Mouse (Mus musculus): ENCODE data around the gene Bola1. TPM values are rescaled to one million over a fixed set of nuclear protein-coding genes. Genes with fewer than 3 reads are reported as not detected.
"Not testable (repeated sequence)": the region's sequence is repeated elsewhere in the genome, so short reads cannot be mapped to it uniquely, and the experiment has no call there.

Bola1 gene
- polyA plus RNA-seq, 1 experiment from 2014 or later = 71.6 TPM

DNA sequence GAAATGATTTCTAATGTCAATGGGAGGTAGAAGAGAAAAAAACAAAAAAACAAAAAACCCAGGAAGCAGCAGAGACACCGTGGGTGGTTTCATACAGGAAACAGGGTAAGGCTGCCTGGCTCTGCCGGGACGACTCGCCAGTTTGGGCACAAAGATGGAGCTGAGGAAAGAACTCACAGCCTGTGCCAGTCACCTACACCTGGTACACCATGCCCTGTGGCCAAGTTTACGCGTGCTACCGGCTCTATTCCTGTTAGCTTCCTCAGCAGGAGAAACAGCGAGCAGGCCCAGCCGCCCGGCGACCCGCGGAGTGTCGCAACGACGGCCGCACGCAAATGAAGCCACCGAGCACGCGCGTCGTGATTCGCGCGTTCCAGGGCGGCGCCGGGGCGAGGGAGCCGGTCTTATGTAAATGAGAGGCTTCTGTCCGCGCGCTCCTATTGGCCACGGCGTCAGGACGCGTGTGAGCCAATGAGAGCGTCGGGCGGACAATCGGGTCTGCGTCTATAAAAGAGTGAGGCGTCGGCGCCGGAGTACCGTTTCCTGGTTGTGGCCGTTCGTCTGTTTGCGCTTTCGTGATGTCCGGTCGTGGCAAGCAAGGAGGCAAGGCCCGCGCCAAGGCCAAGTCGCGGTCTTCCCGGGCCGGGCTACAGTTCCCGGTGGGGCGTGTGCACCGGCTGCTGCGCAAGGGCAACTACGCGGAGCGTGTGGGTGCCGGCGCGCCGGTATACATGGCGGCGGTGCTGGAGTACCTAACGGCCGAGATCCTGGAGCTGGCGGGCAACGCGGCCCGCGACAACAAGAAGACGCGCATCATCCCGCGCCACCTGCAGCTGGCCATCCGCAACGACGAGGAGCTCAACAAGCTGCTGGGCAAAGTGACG, 25.7 kb upstream of the Bola1 start, which contains the start of gene Hist2h2aa1:
TSS of gene Hist2h2aa1 (plus strand) at position 495 of the 884 bp plus-strand sequence.
- Histone ChIP-seq H3K9ac (replicated peaks) (peak within 1 kb of the TSS; percentile 73), H3K4me1 (peaks cover 31% of the 10 kb centered on the region), H3K27ac (replicated peaks) (peak within 1 kb of the TSS; percentile 98), H3K4me2 (replicated peaks) (peak within 1 kb of the TSS; percentile 65), H3K4me3 (peak within 1 kb of the TSS; percentile 50)
- H3K36me3 ChIP-seq, H3K9me3 ChIP-seq, H3K27me3 ChIP-seq: not testable (repeated sequence)
- under 1% methylated on average over 41 of the region's 88 CpGs for WGBS
- peak; percentile 82 for ATAC-seq (ENCODE audit: low FRiP score, low read depth)

DNA sequence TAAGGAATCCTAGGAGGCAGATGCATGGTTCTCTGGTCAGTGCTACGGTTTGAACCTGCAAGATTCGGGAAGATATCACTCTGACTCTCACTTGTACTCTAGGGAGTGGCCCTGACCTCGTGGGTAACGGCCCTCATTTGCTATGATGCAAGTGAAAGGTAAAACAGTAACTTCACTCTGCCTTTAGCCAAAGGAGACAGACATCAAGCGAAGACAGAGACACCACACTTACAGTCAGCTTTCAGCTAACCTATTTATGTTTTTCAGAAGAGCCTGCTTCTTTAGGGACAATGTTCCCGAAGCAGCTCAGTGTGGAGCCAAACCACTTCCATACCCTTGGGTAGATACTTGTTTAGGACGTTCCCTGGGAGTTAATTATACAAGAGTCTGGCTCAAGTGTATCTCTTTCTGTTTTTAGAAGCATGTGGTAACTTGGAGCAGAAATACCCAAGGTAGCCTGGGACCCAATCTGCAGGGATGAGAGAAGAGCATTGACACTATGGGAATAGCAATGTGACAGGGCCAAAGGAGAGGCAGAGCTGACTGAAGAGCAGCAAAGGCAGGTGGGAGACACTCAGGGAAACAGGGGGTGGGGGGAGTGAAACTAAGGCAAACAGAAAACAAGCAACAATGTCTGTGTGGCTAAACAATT, 24.5 kb upstream of the Bola1 start:
- Histone ChIP-seq H3K4me1 (peaks cover 31% of the 10 kb centered on the region), H3K27ac (replicated peaks) (peak overlapping the region; percentile 98), H3K4me3 (0 out of 2 replicates have a peak overlapping the region, but pooled peaks have one; percentile 50), H3K9me3 (no peaks in the 10 kb centered on the region), H3K27me3 (no peaks in the 10 kb centered on the region), H3K9ac (replicated peaks) (peak overlapping the region; percentile 73), H3K36me3 (no peaks in the 10 kb centered on the region), H3K4me2 (replicated peaks) (peak overlapping the region; percentile 65)
- no peak for ATAC-seq (ENCODE audit: low FRiP score, low read depth)
- WGBS = 84% methylated on average over 7 of the region's 7 CpGs

DNA sequence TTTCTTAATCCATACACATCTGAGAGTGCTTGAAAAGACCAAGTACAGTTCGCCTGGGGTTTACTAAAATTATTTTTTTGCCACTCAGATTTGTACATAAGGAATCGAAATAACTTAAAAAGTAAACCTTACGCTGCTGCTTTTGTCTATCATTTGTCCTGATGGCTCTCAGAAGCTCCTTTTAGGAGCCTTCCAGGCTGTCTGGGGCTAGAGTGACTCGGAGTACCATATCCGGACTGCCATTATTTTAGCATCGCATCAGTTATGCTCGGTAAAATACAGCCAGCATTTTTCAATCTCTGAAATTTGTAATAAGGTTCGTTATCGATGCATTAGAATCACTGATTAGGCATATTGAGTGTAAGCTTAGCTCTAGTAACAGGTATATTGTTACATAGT, 21.3 kb upstream of the Bola1 start:
- peak overlapping the region; percentile 19; the same call in 1 of the 2 replicates for H3K4me3 ChIP-seq
- H3K27ac ChIP-seq (replicated peaks) = peak overlapping the region; percentile 88
- WGBS = 75% methylated on average over 9 of the region's 9 CpGs
- no peak for ATAC-seq (ENCODE audit: low FRiP score, low read depth)
- no peaks in the 10 kb centered on the region for H3K27me3 ChIP-seq
- H3K9me3 ChIP-seq = no peaks in the 10 kb centered on the region
- H3K4me2 ChIP-seq (replicated peaks) = peak overlapping the region; percentile 42
- H3K36me3 ChIP-seq = no peaks in the 10 kb centered on the region
- peak overlapping the region; percentile 41; the same call in 1 of the 2 replicates for H3K9ac ChIP-seq (replicated peaks)
- peaks cover 28% of the 10 kb centered on the region for H3K4me1 ChIP-seq

DNA sequence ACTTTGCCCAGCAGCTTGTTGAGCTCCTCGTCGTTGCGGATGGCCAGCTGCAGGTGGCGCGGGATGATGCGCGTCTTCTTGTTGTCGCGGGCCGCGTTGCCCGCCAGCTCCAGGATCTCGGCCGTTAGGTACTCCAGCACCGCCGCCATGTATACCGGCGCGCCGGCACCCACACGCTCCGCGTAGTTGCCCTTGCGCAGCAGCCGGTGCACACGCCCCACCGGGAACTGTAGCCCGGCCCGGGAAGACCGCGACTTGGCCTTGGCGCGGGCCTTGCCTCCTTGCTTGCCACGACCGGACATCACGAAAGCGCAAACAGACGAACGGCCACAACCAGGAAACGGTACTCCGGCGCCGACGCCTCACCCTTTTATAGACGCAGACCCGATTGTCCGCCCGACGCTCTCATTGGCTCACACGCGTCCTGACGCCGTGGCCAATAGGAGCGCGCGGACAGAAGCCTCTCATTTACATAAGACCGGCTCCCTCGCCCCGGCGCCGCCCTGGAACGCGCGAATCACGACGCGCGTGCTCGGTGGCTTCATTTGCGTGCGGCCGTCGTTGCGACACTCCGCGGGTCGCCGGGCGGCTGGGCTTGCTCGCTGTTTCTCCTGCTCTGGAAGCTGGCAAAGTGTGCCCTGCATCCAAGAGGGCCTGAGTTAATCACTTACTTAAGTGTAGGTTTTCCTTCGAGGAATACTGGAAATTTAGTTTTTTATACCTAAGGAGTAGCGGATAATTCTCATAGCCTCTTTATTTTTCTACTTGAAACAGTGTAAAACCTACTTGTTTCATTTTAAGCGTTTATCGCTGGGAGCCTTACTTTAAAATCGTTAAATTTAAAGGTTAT, 20.7 kb upstream of the Bola1 start, which contains the start of gene Hist2h2aa2:
TSS of gene Hist2h2aa2 (minus strand) at position 328 of the 850 bp plus-strand sequence.
- not testable (repeated sequence) for H3K9me3 ChIP-seq, H3K36me3 ChIP-seq, H3K27me3 ChIP-seq
- H3K4me2 ChIP-seq (replicated peaks) = peak within 1 kb of the TSS; percentile 45
- peak within 1 kb of the TSS; percentile 50; the same call in 1 of the 2 replicates for H3K9ac ChIP-seq (replicated peaks)
- peak within 1 kb of the TSS; percentile 38 for H3K4me3 ChIP-seq
- peak; percentile 77 for ATAC-seq (ENCODE audit: low FRiP score, low read depth)
- peak within 1 kb of the TSS; percentile 88 for H3K27ac ChIP-seq (replicated peaks)
- WGBS = 4% methylated on average over 37 of the region's 85 CpGs
- H3K4me1 ChIP-seq = peaks cover 28% of the 10 kb centered on the region

DNA sequence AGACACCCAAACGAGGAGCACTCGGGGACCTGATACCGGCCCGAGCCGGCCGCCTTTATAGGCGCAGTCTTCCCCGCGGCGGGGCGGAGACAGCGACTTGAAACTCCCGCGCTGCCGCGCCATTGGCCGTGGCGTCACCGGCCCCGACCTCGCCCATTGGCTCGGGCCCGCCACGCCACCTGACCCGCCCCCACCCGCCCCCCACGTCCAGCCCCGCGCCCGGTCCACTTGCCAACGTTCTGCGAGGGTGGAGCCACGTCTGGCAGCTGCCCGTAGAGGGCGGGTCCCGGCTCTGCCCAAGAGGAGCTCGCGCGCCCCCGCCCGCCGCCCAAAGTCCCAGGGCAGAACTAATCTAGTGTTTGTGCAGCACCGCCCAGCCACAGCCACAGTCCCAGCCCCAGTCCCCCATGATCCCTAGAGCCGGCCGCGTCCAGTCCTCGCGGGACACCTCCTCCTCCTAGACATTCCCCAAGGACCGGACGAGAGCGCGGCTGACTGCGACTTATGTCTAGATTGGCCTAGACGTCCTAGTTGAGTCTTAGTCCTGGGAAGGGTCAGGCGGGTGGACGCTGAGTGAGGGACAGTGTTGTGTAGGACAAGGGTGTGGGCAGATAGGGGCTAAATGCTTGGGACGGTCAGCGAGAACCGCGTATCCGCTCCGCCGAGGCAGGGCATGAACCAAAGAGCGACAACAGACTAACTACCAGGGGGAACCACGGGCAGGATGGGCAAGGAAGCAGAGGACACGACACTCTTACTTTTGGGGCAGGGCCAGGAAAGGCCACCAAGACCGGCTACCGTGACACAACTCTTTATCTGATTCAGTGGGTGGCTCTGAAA, 19.7 kb upstream of the Bola1 start, which contains the start of gene Hist2h3c2:
TSS of gene Hist2h3c2 (minus strand) at position 174 of the 840 bp plus-strand sequence.
- WGBS = under 1% methylated on average over 11 of the region's 68 CpGs
- H3K4me2 ChIP-seq (replicated peaks) = peak within 1 kb of the TSS; percentile 57
- H3K27ac ChIP-seq (replicated peaks) = peak within 1 kb of the TSS; percentile 79
- not testable (repeated sequence) for H3K36me3 ChIP-seq, H3K27me3 ChIP-seq, H3K9me3 ChIP-seq
- H3K4me1 ChIP-seq = peaks cover 23% of the 10 kb centered on the region
- ATAC-seq (ENCODE audit: low FRiP score, low read depth) = peak; percentile 95
- peak within 1 kb of the TSS; percentile 47 for H3K4me3 ChIP-seq
- H3K9ac ChIP-seq (replicated peaks) = peak within 1 kb of the TSS; percentile 60

DNA sequence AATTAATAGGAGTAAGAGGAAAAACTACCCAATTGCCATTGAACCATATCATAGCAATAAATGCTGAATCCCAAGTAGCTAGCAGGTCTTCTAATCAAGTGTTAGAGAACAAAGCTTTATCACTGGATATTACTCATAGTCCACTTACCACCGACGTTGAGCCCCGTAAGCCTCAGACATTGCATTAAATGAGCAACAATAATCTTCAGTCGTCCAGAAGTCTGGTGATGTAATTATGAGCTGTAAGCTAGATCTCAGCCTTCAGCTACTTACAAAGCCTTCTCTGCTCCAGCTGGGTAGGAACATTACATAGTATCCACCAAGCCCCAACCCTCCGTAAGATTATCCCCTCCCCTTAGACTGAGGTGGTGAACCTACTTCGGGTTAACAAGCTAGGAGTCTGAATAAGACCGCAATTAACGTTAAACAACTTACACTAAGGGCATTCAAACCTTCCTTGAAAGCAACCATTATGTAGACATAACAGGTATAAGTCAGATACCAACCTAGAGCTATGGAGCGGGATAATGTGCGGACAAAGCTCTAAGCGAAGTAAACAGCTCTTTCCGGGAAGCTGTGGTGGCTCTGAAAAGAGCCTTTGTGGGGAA, 18.5 kb upstream of the Bola1 start:
- Histone ChIP-seq H3K9ac (replicated peaks) (peak overlapping the region; percentile 60), H3K4me3 (peak overlapping the region; percentile 47), H3K4me1 (peaks cover 19% of the 10 kb centered on the region), H3K27me3 (no peaks in the 10 kb centered on the region), H3K36me3 (no peaks in the 10 kb centered on the region), H3K27ac (replicated peaks) (peak overlapping the region; percentile 72), H3K9me3 (no peaks in the 10 kb centered on the region), H3K4me2 (replicated peaks) (peak overlapping the region; percentile 57)
- under 1% methylated on average over 12 of the region's 12 CpGs for WGBS
- ATAC-seq (ENCODE audit: low FRiP score, low read depth) = no peak

DNA sequence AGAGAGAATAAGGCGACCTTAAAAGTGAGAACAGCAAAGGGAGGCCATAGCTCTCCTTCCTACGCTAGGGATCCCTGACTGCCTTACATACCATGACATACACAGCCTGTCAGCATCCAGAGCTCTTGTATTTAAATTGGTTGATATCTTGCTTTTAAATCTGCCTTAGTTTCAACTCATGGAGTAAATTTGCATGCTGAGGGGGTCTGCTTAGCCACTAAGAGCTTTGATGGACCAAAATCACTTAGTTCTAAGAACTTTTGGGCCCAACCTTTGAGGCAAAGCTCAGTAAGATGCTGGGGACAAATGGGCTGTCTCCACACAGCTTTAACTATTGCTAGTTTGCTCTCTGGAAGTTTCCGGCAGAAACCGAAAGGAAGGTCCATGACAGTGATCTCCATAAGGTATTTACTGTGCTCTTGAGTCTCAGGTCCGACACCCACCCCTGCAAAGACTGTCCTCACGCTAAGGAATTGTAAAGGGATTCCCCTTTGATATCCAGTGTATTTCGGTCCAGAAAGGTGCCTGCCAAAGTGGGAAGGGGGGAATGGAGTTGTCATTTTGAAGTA, 17.9 kb upstream of the Bola1 start:
- Histone ChIP-seq H3K27ac (replicated peaks) (peak overlapping the region; percentile 72), H3K4me2 (replicated peaks) (peak overlapping the region; percentile 57), H3K4me1 (peaks cover 19% of the 10 kb centered on the region), H3K9me3 (no peaks in the 10 kb centered on the region), H3K27me3 (no peaks in the 10 kb centered on the region), H3K4me3 (peak overlapping the region; percentile 47), H3K36me3 (no peaks in the 10 kb centered on the region), H3K9ac (replicated peaks) (peak overlapping the region; percentile 60)
- ATAC-seq (ENCODE audit: low FRiP score, low read depth) = no peak
- WGBS = 30% methylated on average over 7 of the region's 7 CpGs

DNA sequence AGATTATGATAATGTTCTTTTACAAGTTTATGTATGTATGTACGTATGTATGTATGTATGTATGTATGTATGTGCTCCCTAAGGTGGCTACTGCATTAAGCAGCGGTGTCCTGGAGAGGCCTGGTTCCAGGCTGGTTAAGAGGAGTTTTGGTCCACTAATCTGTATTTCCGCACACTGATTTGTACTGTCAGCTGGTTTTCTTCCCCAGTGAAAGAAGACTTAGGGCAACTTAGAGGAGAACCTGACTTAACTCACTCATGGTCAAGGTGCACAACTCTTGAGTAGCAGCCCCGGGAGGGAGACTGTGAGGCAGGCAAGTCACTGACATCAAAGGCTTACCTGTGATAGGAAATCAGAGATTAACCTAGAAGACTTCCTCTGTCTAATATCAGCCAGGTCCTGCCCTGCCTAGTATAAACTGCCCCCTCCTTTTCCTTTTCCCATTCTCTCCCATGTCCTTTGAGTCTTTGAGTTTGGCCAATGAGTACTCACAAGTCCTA, 17.4 kb upstream of the Bola1 start:
- peak overlapping the region; percentile 57 for H3K4me2 ChIP-seq (replicated peaks)
- no peaks in the 10 kb centered on the region for H3K27me3 ChIP-seq
- ATAC-seq (ENCODE audit: low FRiP score, low read depth) = no peak
- H3K27ac ChIP-seq (replicated peaks) = peak overlapping the region; percentile 72; the same call in 1 of the 2 replicates
- H3K4me3 ChIP-seq = peak overlapping the region; percentile 47
- H3K4me1 ChIP-seq = peaks cover 19% of the 10 kb centered on the region
- peak overlapping the region; percentile 60; the same call in 1 of the 2 replicates for H3K9ac ChIP-seq (replicated peaks)
- WGBS = 87% methylated on average over 4 of the region's 4 CpGs
- H3K9me3 ChIP-seq = no peaks in the 10 kb centered on the region
- H3K36me3 ChIP-seq = no peaks in the 10 kb centered on the region

DNA sequence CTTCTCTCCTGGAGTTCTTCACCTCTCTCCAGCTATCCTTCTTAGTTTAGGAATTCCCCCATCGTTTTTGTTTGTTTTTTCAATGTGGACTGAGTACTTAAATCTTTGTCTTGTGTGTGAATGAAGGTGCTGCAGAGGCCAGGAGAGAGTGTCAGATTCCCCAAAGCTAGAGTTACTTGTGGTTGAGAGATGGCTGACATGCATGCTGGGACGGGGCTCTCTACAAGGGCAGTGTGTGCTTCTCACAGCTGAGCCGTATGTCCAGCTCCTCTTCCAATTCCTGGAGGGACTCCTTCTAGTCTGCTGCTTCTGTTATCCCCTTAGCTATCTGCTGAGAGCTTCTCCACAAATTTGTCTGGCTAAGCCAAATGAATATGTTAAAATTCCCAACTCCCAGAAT, 16.3 kb upstream of the Bola1 start:
- H3K4me3 ChIP-seq = no peak overlapping the region
- 65% methylated on average over 3 of the region's 3 CpGs for WGBS

DNA sequence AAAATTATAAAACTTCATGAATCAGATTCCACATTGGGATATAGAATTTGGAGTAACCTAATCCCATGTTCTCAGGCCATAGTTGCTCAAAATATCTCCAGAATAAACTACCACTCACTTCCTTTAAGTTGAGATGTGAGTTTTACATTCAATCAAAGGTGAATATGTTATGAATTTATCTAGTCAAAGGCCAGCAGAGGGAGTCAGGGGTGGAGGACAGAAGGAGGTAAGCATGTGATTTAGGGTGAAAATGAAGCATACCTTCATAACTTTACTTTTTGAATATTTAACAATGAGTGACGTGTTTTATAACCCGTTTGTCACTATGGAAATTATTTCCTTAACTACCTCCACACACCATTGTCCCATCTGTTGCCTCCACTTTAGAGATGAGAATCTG, 15.4 kb upstream of the Bola1 start:
- WGBS = 98% methylated on average over 2 of the region's 2 CpGs
- H3K27me3 ChIP-seq = no peaks in the 10 kb centered on the region
- H3K36me3 ChIP-seq = no peaks in the 10 kb centered on the region
- H3K4me1 ChIP-seq = peaks cover 16% of the 10 kb centered on the region; the same call in 1 of the 2 replicates
- no peak overlapping the region for H3K4me2 ChIP-seq (replicated peaks)
- H3K4me3 ChIP-seq = no peak overlapping the region
- no peak for ATAC-seq (ENCODE audit: low FRiP score, low read depth)
- no peak overlapping the region for H3K9ac ChIP-seq (replicated peaks)
- H3K9me3 ChIP-seq = no peaks in the 10 kb centered on the region
- no peak overlapping the region for H3K27ac ChIP-seq (replicated peaks)

More for the DNA sequence above, 16.3 kb upstream of the Bola1 start:
- Histone ChIP-seq H3K9ac (replicated peaks) (no peak overlapping the region), H3K27ac (replicated peaks) (no peak overlapping the region), H3K9me3 (no peaks in the 10 kb centered on the region), H3K4me2 (replicated peaks) (no peak overlapping the region), H3K27me3 (no peaks in the 10 kb centered on the region), H3K36me3 (no peaks in the 10 kb centered on the region), H3K4me1 (peaks cover 18% of the 10 kb centered on the region)
- ATAC-seq (ENCODE audit: low FRiP score, low read depth) = no peak

Data from midbrain, embryonic 12.5 days (tissue).